Mouse (Mus musculus) embryonic fibroblast, embryonic 13.5 days (primary cell): ENCODE data around the gene Zfp598.

Source experiments
- CTCF ChIP-seq: IDR thresholded peaks from 2 replicates; pipeline ENCODE4 v1.5.1; 2011; ENCODE audit warnings: mild to moderate bottlenecking, control low read depth, low read length, moderate library complexity, borderline replicate concordance; ENCODE audit not compliant: insufficient read depth
- POLR2A ChIP-seq: IDR thresholded peaks from 2 replicates; pipeline ENCODE4 v1.6.1; 2011; ENCODE audit warnings: low read depth, mild to moderate bottlenecking, control low read depth, low read length, moderate library complexity

GRCm38 (mm10) chr17:24729067-24729466 lies 59.6 kb downstream of the Zfp598 start:
- TF ChIP-seq POLR2A (no peak), CTCF (no peak)
